Mouse (Mus musculus): ENCODE results near the gene Srr. TPM values are rescaled to one million over a fixed set of nuclear protein-coding genes. Genes with fewer than 3 reads are reported as not detected.

Srr gene
- polyA plus RNA-seq, 1 experiment from 2014 or later = 34.3 TPM

GRCm38 (mm10) chr11:74864421-74864820 lies 61.3 kb downstream of the Srr start:
- WGBS = 91% methylated on average over 9 of the region's 9 CpGs
- Histone ChIP-seq H3K36me3 (ENCODE audit: control insufficient read depth, insufficient read depth, low read length) (no peaks in the 10 kb centered on the region; the same call in 1 of the 2 replicates), H3K27ac (ENCODE audit: low read depth, low read length) (no peak overlapping the region), H3K4me2 (ENCODE audit: low read depth) (no peak overlapping the region), H3K27me3 (ENCODE audit: control insufficient read depth, insufficient read depth, low read length) (no peaks in the 10 kb centered on the region), H3K9me3 (ENCODE audit: control insufficient read depth, low read length) (no peaks in the 10 kb centered on the region), H3K9ac (ENCODE audit: low read length) (no peak overlapping the region), H3K4me3 (ENCODE audit: low read depth, low read length) (no peak overlapping the region), H3K4me1 (ENCODE audit: control insufficient read depth, insufficient read depth, low read length) (no peaks in the 10 kb centered on the region)
- DNase-seq (ENCODE audit: low spot score) (no peak), ATAC-seq (ENCODE audit: insufficient read depth, low FRiP score, low TSS enrichment) (no peak)

DNA sequence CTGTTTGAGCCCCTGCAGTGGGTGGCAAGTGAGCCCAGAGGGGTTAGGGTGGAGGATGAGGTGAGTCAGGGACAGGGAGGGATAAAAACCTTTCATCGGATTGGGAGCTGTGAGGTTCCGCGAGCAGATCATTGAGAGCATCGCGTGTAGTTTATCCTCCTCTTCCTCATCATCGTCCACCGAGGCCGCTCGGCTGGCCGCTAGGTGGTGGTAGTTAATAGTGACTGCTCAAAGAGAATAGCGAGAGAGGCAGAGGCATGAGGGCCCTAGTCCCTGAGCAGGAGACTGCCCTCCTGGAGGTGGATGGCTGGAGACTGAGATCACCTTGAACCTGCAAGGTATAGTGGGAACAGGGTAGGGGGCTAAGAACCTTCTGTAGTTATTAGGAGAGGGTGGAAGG lies 62.3 kb downstream of the Srr start:
- H3K4me2 ChIP-seq (ENCODE audit: low read depth) = no peak overlapping the region
- 25% methylated on average over 11 of the region's 11 CpGs for WGBS
- H3K36me3 ChIP-seq (ENCODE audit: control insufficient read depth, insufficient read depth, low read length) = no peaks in the 10 kb centered on the region; the same call in 1 of the 2 replicates
- no peaks in the 10 kb centered on the region for H3K9me3 ChIP-seq (ENCODE audit: control insufficient read depth, low read length)
- no peaks in the 10 kb centered on the region for H3K4me1 ChIP-seq (ENCODE audit: control insufficient read depth, insufficient read depth, low read length)
- DNase-seq (ENCODE audit: low spot score) = peak; percentile 50
- H3K9ac ChIP-seq (ENCODE audit: low read length) = no peak overlapping the region
- H3K4me3 ChIP-seq (ENCODE audit: low read depth, low read length) = no peak overlapping the region
- H3K27me3 ChIP-seq (ENCODE audit: control insufficient read depth, insufficient read depth, low read length) = no peaks in the 10 kb centered on the region
- H3K27ac ChIP-seq (ENCODE audit: low read depth, low read length) = no peak overlapping the region
- no peak for ATAC-seq (ENCODE audit: insufficient read depth, low FRiP score, low TSS enrichment)

GRCm38 (mm10) chr11:74862129-74862528 lies 63.6 kb downstream of the Srr start:
- H3K4me3 ChIP-seq (ENCODE audit: low read depth, low read length) = no peak overlapping the region
- no peak overlapping the region for H3K27ac ChIP-seq (ENCODE audit: low read depth, low read length)
- no peaks in the 10 kb centered on the region for H3K9me3 ChIP-seq (ENCODE audit: control insufficient read depth, low read length)
- ATAC-seq (ENCODE audit: insufficient read depth, low FRiP score, low TSS enrichment) (no peak), DNase-seq (ENCODE audit: low spot score) (no peak)
- H3K36me3 ChIP-seq (ENCODE audit: control insufficient read depth, insufficient read depth, low read length) = no peaks in the 10 kb centered on the region; the same call in 1 of the 2 replicates
- no peaks in the 10 kb centered on the region for H3K4me1 ChIP-seq (ENCODE audit: control insufficient read depth, insufficient read depth, low read length)
- H3K4me2 ChIP-seq (ENCODE audit: low read depth) = no peak overlapping the region
- WGBS = 86% methylated on average over 5 of the region's 5 CpGs
- H3K27me3 ChIP-seq (ENCODE audit: control insufficient read depth, insufficient read depth, low read length) = no peaks in the 10 kb centered on the region
- H3K9ac ChIP-seq (ENCODE audit: low read length) = no peak overlapping the region

- 88% methylated on average over 9 of the region's 9 CpGs for WGBS
- Histone ChIP-seq H3K9ac (ENCODE audit: low read length) (no peak overlapping the region), H3K4me3 (ENCODE audit: low read depth, low read length) (no peak overlapping the region), H3K27ac (ENCODE audit: low read depth, low read length) (no peak overlapping the region), H3K9me3 (ENCODE audit: control insufficient read depth, low read length) (no peaks in the 10 kb centered on the region), H3K4me2 (ENCODE audit: low read depth) (no peak overlapping the region), H3K36me3 (ENCODE audit: control insufficient read depth, insufficient read depth, low read length) (no peaks in the 10 kb centered on the region; the same call in 1 of the 2 replicates), H3K4me1 (ENCODE audit: control insufficient read depth, insufficient read depth, low read length) (no peaks in the 10 kb centered on the region), H3K27me3 (ENCODE audit: control insufficient read depth, insufficient read depth, low read length) (no peaks in the 10 kb centered on the region)
- DNase-seq (ENCODE audit: low spot score) = no peak
- ATAC-seq (ENCODE audit: insufficient read depth, low FRiP score, low TSS enrichment) = no peak
Measured at GRCm38 (mm10) chr11:74857756-74858155, 68.0 kb downstream of the Srr start.

Small RNA genes lying within 50 kb of the gene (microRNA-seq; reads per million reads assigned to microRNA genes)
- gene Mir6926 = not detected

Other genes with a start within 250 kb of the Srr start
- 95.3 and 107 TPM in 2 replicates for gene Pafah1b1, start 201.3 kb downstream of the Srr start, polyA plus RNA-seq (2014; fragmentation: Nextera tagmentation; extraction: Ambion mirVana)
- 43.6 and 47.6 TPM in 2 replicates for gene Mettl16, start 155.1 kb downstream of the Srr start, polyA plus RNA-seq (2014; fragmentation: Nextera tagmentation; extraction: Ambion mirVana)
- 5.2 and 6.9 TPM in 2 replicates for gene Mnt, start 95.0 kb downstream of the Srr start, polyA plus RNA-seq (2014; fragmentation: Nextera tagmentation; extraction: Ambion mirVana)
- 7.9 and 8.1 TPM in 2 replicates for gene Sgsm2, start 28.9 kb downstream of the Srr start, polyA plus RNA-seq (2014; fragmentation: Nextera tagmentation; extraction: Ambion mirVana)
- 49.6 and 50.0 TPM in 2 replicates for gene Tsr1, start 27.9 kb downstream of the Srr start, polyA plus RNA-seq (2014; fragmentation: Nextera tagmentation; extraction: Ambion mirVana)
- 17.1 and 17.4 TPM in 2 replicates for gene Smg6, start 125 bp downstream of the Srr start, polyA plus RNA-seq (2014; fragmentation: Nextera tagmentation; extraction: Ambion mirVana)
- 4.1 and 4.9 TPM in 2 replicates for gene Hic1, start 243.6 kb upstream of the Srr start, polyA plus RNA-seq (2014; fragmentation: Nextera tagmentation; extraction: Ambion mirVana)